Comparison of ENCODE assay signal across 27 mouse cellular contexts in genomic region chr6:106840181-106840580, GRCm38 (mm10).
"Had no signal": no experiment of that assay in that cellular context is flagged by ENCODE, and none has a peak within 500 bp of the region (broad histone marks: within the 10 kb centered on the region; RNA-seq: fewer than 3 reads in every experiment).

No protein-coding gene starts in this region.

- ATAC-seq: forebrain, embryonic 13.5 days; forebrain, embryonic 14.5 days; forebrain, embryonic 15.5 days; forebrain, embryonic 16.5 days; forebrain, postnatal 0 days had no signal

- H3K4me1 ChIP-seq: embryonic facial prominence, embryonic 10.5 days; embryonic facial prominence, embryonic 12.5 days; embryonic facial prominence, embryonic 13.5 days; embryonic facial prominence, embryonic 15.5 days; forebrain, embryonic 10.5 days; forebrain, embryonic 12.5 days; forebrain, embryonic 13.5 days; forebrain, embryonic 15.5 days had no signal

- H3K9me3 ChIP-seq: embryonic facial prominence, embryonic 10.5 days; embryonic facial prominence, embryonic 12.5 days; embryonic facial prominence, embryonic 13.5 days; embryonic facial prominence, embryonic 15.5 days; forebrain, embryonic 10.5 days; forebrain, embryonic 12.5 days; forebrain, embryonic 13.5 days; forebrain, embryonic 15.5 days had no signal

- DNase-seq: cerebellum, adult 9-10 months; cerebellum, adult 9-11 months; cerebellum, postnatal 10 days; cerebellum, postnatal 14 days; cerebellum, postnatal 25 days; cerebellum, postnatal 36 days; embryo, embryonic 11 days; forebrain, postnatal 0 days; gastrocnemius, adult 2 months; gastrocnemius, postnatal 10 days; gastrocnemius, postnatal 14 days; gastrocnemius, postnatal 25 days; gastrocnemius, postnatal 36 days; heart, adult 11 months; heart, adult 18-20 months; heart, adult 2 months had no signal

- H3K4me2 ChIP-seq: embryonic facial prominence, embryonic 12.5 days; embryonic facial prominence, embryonic 13.5 days; embryonic facial prominence, embryonic 15.5 days; forebrain, embryonic 12.5 days; forebrain, embryonic 13.5 days; forebrain, embryonic 15.5 days had no signal

- H3K27me3 ChIP-seq: embryonic facial prominence, embryonic 12.5 days; embryonic facial prominence, embryonic 13.5 days; embryonic facial prominence, embryonic 15.5 days; forebrain, embryonic 12.5 days; forebrain, embryonic 13.5 days; forebrain, embryonic 15.5 days had no signal

- H3K36me3 ChIP-seq: embryonic facial prominence, embryonic 10.5 days; embryonic facial prominence, embryonic 12.5 days; embryonic facial prominence, embryonic 13.5 days; embryonic facial prominence, embryonic 15.5 days; forebrain, embryonic 10.5 days; forebrain, embryonic 12.5 days; forebrain, embryonic 15.5 days had no signal

- H3K27ac ChIP-seq: embryonic facial prominence, embryonic 10.5 days; embryonic facial prominence, embryonic 12.5 days; embryonic facial prominence, embryonic 13.5 days; embryonic facial prominence, embryonic 15.5 days; forebrain, embryonic 10.5 days; forebrain, embryonic 12.5 days; forebrain, embryonic 13.5 days; forebrain, embryonic 15.5 days; gastrocnemius, adult 2 months; heart, adult 2 months had no signal

- H3K4me3 ChIP-seq: embryonic facial prominence, embryonic 10.5 days; embryonic facial prominence, embryonic 12.5 days; embryonic facial prominence, embryonic 13.5 days; embryonic facial prominence, embryonic 15.5 days; erythroblast, embryonic 14.5 days; forebrain, embryonic 10.5 days; forebrain, embryonic 12.5 days; forebrain, embryonic 13.5 days; forebrain, embryonic 15.5 days; gastrocnemius, adult 2 months; heart, adult 2 months had no signal

- H3K9ac ChIP-seq: embryonic facial prominence, embryonic 12.5 days; embryonic facial prominence, embryonic 13.5 days; embryonic facial prominence, embryonic 15.5 days; forebrain, embryonic 12.5 days; forebrain, embryonic 13.5 days; forebrain, embryonic 15.5 days; forebrain, postnatal 0 days had no signal
